Mouse (Mus musculus): ENCODE results near the gene Abraxas2.

DNA sequence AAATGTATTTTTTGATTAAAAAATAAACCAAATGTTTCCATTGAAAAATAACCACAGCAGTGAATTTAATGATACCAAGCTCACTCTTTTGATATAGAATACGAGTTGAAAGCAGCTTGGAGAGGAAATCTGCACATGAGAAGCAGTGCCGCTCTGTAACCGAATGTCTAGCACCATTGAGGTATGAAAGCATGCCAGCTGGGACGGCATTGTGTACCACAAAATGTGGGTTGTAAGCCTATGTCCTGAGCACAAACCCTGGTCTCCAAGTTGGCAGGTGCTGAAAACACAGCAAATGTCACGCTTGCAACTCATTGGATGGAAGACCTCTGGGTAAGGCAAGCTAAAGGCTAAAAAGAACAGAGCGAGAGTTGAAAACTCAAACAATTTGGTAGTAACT, 42.0 kb upstream of the Abraxas2 start:
- TF ChIP-seq CTCF (IDR thresholded peaks at IDR 0.05 in 2 of 3, conservative IDR thresholded peaks at IDR 0.05 in 1 of 3; ENCODE audit: control insufficient read depth in 1 of 3, insufficient read depth in 1 of 3, low read depth in 2 of 3, low read length in 3 of 3, poor library complexity in 1 of 3, severe bottlenecking in 1 of 3): no peak
- no peak for TF ChIP-seq POLR2A (IDR thresholded peaks at IDR 0.05; ENCODE audit: control insufficient read depth in 1 of 2, insufficient read depth in 1 of 2, low read depth in 1 of 2, low read length in 2 of 2, poor library complexity in 1 of 2)
- TF ChIP-seq MAZ (IDR thresholded peaks at IDR 0.05; ENCODE audit: low read depth, low read length): no peak
- TF ChIP-seq MAFK (IDR thresholded peaks at IDR 0.05; ENCODE audit: borderline replicate concordance, low read depth, low read length): no peak
- TF ChIP-seq GABPA (IDR thresholded peaks at IDR 0.05; ENCODE audit: low read depth, low read length): no peak
- TF ChIP-seq MXI1 (IDR thresholded peaks at IDR 0.05; ENCODE audit: low read depth, low read length): no peak
- no peak for TF ChIP-seq BHLHE40 (IDR thresholded peaks at IDR 0.05; ENCODE audit: borderline replicate concordance, low read depth, low read length)
- TF ChIP-seq EP300 (IDR thresholded peaks at IDR 0.05; ENCODE audit: low read depth in 1 of 2, low read length in 2 of 2): no peak
- TF ChIP-seq MAX (IDR thresholded peaks at IDR 0.05; ENCODE audit: low read length): no peak
- TF ChIP-seq GATA1 (IDR thresholded peaks at IDR 0.05; ENCODE audit: low read depth, low read length): no peak
